Mouse (Mus musculus) G1E-ER4 (cell line): ENCODE results near the gene Pllp. TPM values are rescaled to one million over a fixed set of nuclear protein-coding genes. Genes with fewer than 3 reads are reported as not detected.

ENCODE experiments used
- GATA1 ChIP-seq: IDR thresholded peaks from one replicate; pipeline ENCODE4 v1.8.0; 2012; ENCODE audit warnings: low read length, inconsistent platforms
- polyA plus RNA-seq: library from polyadenylated mRNA; stranded (reverse); fragments of >175 nt; gene quantifications from 2 replicates; pipeline ENCODE4 v1.2.3, GENCODE M21; 2012

The Pllp gene
- polyA plus RNA-seq = not detected in 2 replicates

DNA sequence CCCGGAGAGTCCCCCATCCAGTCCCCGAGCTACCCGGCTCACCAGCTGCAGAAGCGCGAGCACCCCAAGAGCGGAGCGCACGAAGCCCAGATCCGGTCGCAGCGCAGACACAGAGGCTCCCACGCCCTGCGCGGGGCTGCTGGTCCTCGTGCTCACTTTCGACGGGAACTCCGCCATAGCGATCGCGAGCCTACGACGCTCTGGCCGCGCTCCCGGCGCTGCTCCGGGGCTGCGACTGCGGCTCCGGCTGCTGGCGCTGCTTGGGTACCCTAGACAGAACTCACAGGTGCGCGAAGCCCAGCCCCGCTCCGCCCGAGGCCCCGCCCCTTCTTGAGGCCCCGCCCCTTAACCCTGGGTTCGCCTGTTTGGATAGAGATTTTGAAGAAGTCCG lies at the start of gene Pllp:
Gene Pllp (minus strand): TSS at position 285 of the 391 bp plus-strand sequence.
- TF ChIP-seq GATA1 = no peak

GRCm38 (mm10) chr8:94745476-94746184 lies 49.6 kb upstream of the Pllp start, which contains the start of gene Ccl22:
Gene Ccl22 (plus strand): TSS chr8:94745590.
- no peak for TF ChIP-seq GATA1

GRCm38 (mm10) chr8:94744972-94745371 lies 48.9 kb upstream of the Pllp start:
- no peak for TF ChIP-seq GATA1

DNA sequence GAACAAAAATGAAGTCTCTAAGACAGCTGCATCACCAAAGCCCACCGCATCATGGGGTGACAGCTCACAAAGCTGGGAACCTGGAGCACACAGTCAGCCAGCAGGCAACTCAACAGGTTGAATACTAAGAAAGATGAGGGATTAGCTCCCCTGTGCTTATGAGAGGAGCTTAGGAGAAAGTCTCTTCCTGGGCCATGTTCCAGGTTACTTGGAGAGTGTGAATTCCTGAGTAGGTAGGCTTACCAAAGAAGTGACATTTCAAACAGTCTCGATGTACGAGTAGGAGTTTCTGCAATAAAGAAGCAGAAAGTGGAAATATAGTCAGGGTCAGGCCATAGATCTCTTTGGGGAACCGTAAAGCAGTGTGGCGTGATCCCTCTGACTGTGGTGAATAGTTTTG lies 48.4 kb upstream of the Pllp start:
- TF ChIP-seq GATA1 = no peak

GRCm38 (mm10) chr8:94741726-94742125 lies 45.6 kb upstream of the Pllp start:
- TF ChIP-seq GATA1 = no peak

GRCm38 (mm10) chr8:94740591-94740990 lies 44.5 kb upstream of the Pllp start:
- no peak for TF ChIP-seq GATA1

GRCm38 (mm10) chr8:94739829-94740228 lies 43.8 kb upstream of the Pllp start:
- no peak for TF ChIP-seq GATA1

GRCm38 (mm10) chr8:94735426-94736094 lies 39.5 kb upstream of the Pllp start:
- no peak for TF ChIP-seq GATA1

DNA sequence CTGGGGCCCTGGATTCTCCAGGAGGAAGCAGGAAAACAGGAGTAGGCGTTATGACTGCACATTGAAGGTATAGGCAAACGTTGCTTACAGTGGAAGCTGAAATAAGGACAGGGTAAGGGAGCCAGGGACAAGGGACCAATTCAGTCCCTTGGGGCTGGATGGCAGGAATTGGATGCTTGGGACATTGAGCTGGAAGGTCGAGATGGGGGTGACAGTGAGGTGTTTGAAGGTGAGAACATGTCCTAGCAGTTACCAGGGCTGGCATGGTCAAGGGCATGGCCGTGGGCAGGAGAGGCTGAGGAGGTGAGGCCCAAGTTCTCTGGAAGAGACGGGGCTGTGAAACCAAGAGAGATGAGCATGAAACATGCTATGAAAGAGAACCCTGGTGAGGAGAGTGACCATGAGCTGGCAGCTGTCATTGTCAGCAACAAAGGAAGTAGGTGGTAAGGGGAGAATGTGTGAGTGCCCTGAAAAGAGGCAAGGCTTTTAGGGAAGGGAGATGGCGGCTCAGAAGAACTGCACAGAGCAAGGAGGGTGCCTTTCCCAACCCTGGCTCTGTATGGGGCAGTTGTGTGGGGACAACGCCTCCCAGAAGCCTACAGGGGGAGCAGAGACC lies 38.8 kb upstream of the Pllp start:
- TF ChIP-seq GATA1 = no peak

GRCm38 (mm10) chr8:94733821-94734465 lies 37.9 kb upstream of the Pllp start:
- TF ChIP-seq GATA1 = no peak

GRCm38 (mm10) chr8:94729301-94729700 lies 33.2 kb upstream of the Pllp start:
- TF ChIP-seq GATA1 = no peak

GRCm38 (mm10) chr8:94725998-94726397 lies 29.9 kb upstream of the Pllp start:
- no peak for TF ChIP-seq GATA1

- TF ChIP-seq GATA1 = no peak
Measured at GRCm38 (mm10) chr8:94716841-94717240, 20.8 kb upstream of the Pllp start.

DNA sequence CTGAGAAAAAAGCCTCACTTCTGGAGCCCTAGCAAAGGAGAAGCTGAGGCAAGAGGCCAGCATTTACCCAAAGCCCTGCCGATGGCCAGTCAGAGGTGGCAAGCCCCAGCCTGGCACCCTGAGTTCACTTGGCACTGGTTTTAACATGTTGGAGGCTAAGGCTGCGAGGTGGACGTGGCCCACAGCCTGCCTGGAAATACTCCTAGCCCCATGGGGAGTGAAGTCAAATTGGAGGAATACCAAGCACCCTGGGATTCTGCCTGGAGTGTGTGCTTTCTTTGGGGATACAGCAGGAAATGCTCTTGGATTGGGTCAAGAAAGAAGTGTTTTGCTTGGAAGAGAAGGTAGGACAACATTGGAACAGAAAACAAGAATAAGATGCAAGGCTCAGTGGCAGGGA lies 19.8 kb upstream of the Pllp start:
- no peak for TF ChIP-seq GATA1

GRCm38 (mm10) chr8:94714556-94714955 lies 18.5 kb upstream of the Pllp start:
- TF ChIP-seq GATA1 = no peak

- no peak for TF ChIP-seq GATA1
Measured at GRCm38 (mm10) chr8:94711160-94711718, 15.2 kb upstream of the Pllp start.
